Mouse (Mus musculus) heart, embryonic 12.5 days (tissue): Measurements from ENCODE around the gene Marf1. TPM values are rescaled to one million over a fixed set of nuclear protein-coding genes. Genes with fewer than 3 reads are reported as not detected.
"Not testable (repeated sequence)": the region's sequence is repeated elsewhere in the genome, so short reads cannot be mapped to it uniquely, and the experiment has no call there.

ENCODE experiments used
- ATAC-seq: fragments of 200-750 bp; cut with Nextera tagmentation; 2 replicates; pipeline ENCODE4 v1.8.0; 2017; ENCODE audit warnings: moderate TSS enrichment, moderate library complexity; ENCODE audit not compliant: insufficient number of reproducible peaks, low FRiP score
- H3K27ac ChIP-seq: fragments of 300-500 bp; sonication (generic); 2 replicates; pipeline ENCODE4 v1.5.1; 2016; ENCODE audit warnings: mild to moderate bottlenecking, moderate library complexity; ENCODE audit not compliant: poor library complexity, severe bottlenecking
- H3K27me3 ChIP-seq: fragments of 300-500 bp; sonication (generic); replicated peaks from 2 replicates; pipeline ENCODE4 v1.6.1; 2016; ENCODE audit warnings: mild to moderate bottlenecking, moderate library complexity
- H3K36me3 ChIP-seq: fragments of 300-500 bp; sonication (generic); 2 replicates; pipeline ENCODE4 v1.6.1; 2016; ENCODE audit warnings: mild to moderate bottlenecking, moderate library complexity
- H3K4me1 ChIP-seq: fragments of 300-500 bp; sonication (generic); replicated peaks from 2 replicates; pipeline ENCODE4 v1.6.1; 2016; ENCODE audit warnings: mild to moderate bottlenecking
- H3K4me2 ChIP-seq: fragments of 300-500 bp; sonication (generic); 2 replicates; pipeline ENCODE4 v1.6.1; 2016; ENCODE audit warnings: mild to moderate bottlenecking, moderate library complexity
- H3K4me3 ChIP-seq: fragments of 300-500 bp; sonication (generic); 2 replicates; pipeline ENCODE4 v1.5.1; 2016; ENCODE audit warnings: mild to moderate bottlenecking
- H3K9ac ChIP-seq: fragments of 300-500 bp; sonication (generic); 2 replicates; pipeline ENCODE4 v1.6.1; 2016; ENCODE audit warnings: mild to moderate bottlenecking, moderate library complexity
- H3K9me3 ChIP-seq: fragments of 300-500 bp; sonication (generic); replicated peaks from 2 replicates; pipeline ENCODE4 v1.6.1; 2016; ENCODE audit warnings: mild to moderate bottlenecking, moderate library complexity
- WGBS: fragments of 180-500 bp; shearing (Covaris S2); methylation state at CpG from one replicate; pipeline ENCODE4 v1.1.7; 2016; 5-methylcytosine and 5-hydroxymethylcytosine counted together
- polyA plus RNA-seq: library from polyadenylated mRNA; unstranded; fragments of >200 nt; fragmentation: Nextera tagmentation; extraction: Ambion mirVana; gene quantifications from 2 replicates; pipeline ENCODE4 v1.2.1, GENCODE M21; 2016

Gene Marf1
- polyA plus RNA-seq, 1 experiment from 2014 or later = 9.4 TPM

DNA sequence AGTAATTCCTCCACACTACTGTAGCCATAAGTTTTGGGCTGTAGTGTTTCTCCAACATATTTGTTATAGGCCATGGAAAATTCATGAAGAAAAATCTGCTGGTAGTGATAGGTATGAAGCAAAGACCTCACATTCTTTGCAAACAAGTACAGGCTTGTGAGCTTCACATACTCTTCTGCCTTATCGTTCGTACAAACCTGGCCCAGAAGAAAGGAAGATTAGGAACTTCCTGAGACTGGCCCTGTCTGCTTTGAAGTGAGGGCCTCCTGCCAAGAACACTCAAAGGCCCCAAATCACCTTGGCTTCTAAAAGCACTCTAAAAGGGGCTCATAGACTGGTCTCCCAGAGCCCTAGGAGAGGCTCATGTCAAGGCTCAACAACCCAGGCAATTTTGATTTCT, 45.9 kb downstream of the Marf1 start:
- H3K27me3 ChIP-seq = no peaks in the 10 kb centered on the region
- no peak overlapping the region for H3K4me3 ChIP-seq
- no peak for ATAC-seq
- no peak overlapping the region for H3K27ac ChIP-seq
- H3K4me1 ChIP-seq = peaks cover 5% of the 10 kb centered on the region; the same call in 1 of the 2 replicates
- peaks cover 70% of the 10 kb centered on the region for H3K36me3 ChIP-seq
- no peak overlapping the region for H3K9ac ChIP-seq
- no peak overlapping the region for H3K4me2 ChIP-seq
- WGBS = 65% methylated on average over 2 of the region's 2 CpGs
- no peaks in the 10 kb centered on the region for H3K9me3 ChIP-seq

DNA sequence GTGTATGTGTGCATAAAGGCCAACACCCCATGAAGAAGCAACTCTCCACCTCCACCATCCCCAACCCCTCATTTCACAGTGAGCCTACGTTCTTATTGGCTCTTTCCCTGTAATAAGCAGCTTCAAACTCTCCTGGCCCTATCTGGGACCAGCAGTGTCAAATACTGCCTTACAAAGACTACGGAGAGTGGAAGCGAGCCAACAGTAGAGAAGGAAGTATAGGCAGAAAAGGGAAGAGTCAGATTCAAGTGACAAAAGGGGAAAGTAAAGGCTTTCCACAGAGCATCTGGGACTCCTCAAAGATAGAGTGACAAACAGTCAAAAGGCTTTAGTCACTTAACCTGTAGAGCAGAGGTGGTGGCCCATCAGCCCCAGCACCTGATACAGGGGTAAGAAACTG, 50.4 kb downstream of the Marf1 start:
- Histone ChIP-seq H3K36me3 (peaks cover 77% of the 10 kb centered on the region), H3K9ac (no peak overlapping the region), H3K4me2 (no peak overlapping the region), H3K27ac (no peak overlapping the region), H3K27me3 (no peaks in the 10 kb centered on the region), H3K9me3 (no peaks in the 10 kb centered on the region), H3K4me3 (no peak overlapping the region), H3K4me1 (peaks cover 4% of the 10 kb centered on the region; the same call in 1 of the 2 replicates)
- WGBS = 93% methylated on average over 3 of the region's 3 CpGs
- no peak for ATAC-seq

DNA sequence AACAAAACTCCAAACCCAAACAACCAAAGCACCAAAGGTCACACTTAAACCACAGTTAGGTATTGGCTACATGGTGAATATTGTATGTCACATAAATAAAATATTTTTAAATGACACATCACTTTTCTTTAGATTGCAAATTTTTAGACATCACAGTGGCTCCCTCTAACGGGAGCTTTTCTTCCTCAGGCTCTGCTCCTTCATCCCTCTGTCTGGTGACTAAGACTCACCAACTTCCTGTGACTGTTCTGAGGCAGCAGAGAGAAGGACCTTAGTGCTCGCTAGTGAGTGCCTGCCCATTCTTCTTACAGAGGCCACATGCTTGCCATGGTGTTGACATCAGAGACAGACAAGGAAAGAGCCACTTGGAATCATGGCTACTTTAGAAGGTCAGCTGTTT, 51.0 kb downstream of the Marf1 start:
- Histone ChIP-seq H3K4me3 (no peak overlapping the region), H3K27me3 (no peaks in the 10 kb centered on the region), H3K36me3 (peaks cover 73% of the 10 kb centered on the region), H3K4me2 (no peak overlapping the region), H3K27ac (no peak overlapping the region), H3K9me3 (no peaks in the 10 kb centered on the region), H3K9ac (no peak overlapping the region), H3K4me1 (no peaks in the 10 kb centered on the region)
- ATAC-seq = no peak
- WGBS = 61% methylated on average over 2 of the region's 2 CpGs

DNA sequence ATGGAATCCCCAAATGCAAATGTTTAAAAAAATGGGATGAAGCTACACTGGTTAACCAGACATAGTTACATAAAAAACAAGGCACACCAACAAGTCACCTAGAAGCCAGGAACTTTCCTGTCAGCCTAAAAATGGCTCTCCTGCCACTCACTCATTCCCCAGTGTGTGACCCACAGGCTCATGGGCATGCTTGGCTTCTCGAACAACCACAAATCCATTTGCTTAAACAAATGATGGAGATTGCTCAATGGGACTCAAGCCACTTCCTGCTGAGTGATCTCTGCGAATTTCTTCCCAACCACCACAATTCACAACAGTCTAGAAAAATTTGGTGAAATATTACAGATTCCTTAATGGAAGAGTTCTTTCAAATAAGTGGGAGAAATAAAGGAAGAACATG, 52.2 kb downstream of the Marf1 start:
- Histone ChIP-seq H3K9me3 (no peaks in the 10 kb centered on the region), H3K4me1 (no peaks in the 10 kb centered on the region), H3K36me3 (peaks cover 61% of the 10 kb centered on the region), H3K9ac (no peak overlapping the region), H3K27ac (no peak overlapping the region), H3K27me3 (no peaks in the 10 kb centered on the region), H3K4me3 (no peak overlapping the region), H3K4me2 (no peak overlapping the region)
- no peak for ATAC-seq
- 71% methylated on average over 2 of the region's 2 CpGs for WGBS

DNA sequence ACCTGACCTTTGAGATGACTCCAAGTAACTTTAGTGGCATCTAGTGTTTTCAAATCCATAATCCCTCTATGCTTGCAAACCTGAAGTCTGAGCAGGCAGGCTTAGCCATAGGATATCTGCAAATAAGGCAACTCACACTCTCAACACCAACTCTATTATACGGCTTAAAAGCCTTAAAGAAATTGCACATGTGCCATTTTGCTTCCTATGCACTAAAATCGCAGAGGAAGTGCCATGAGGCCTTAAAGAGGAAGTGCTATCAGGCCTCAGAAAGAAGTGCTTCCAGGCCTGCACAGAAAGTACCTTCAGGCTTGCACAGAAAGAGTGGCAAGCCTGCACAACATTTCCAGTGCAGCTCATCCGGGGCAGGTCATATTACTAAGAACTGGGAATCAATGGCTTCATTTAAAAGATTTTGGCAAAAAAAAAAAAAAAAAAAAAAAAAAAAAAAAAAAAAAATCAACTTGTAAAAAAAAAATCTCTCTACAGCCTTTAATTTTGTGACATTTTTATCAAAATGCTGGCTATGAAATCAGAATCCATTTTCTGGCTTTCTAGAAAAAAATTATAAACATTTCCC, 53.4 kb downstream of the Marf1 start:
- no peak overlapping the region for H3K9ac ChIP-seq
- no peak overlapping the region for H3K4me3 ChIP-seq
- peaks cover 56% of the 10 kb centered on the region for H3K36me3 ChIP-seq
- H3K4me2 ChIP-seq = no peak overlapping the region
- no peaks in the 10 kb centered on the region for H3K27me3 ChIP-seq
- 79% methylated on average over 3 of the region's 3 CpGs for WGBS
- no peaks in the 10 kb centered on the region for H3K9me3 ChIP-seq
- no peak overlapping the region for H3K27ac ChIP-seq
- no peak for ATAC-seq
- no peaks in the 10 kb centered on the region for H3K4me1 ChIP-seq

DNA sequence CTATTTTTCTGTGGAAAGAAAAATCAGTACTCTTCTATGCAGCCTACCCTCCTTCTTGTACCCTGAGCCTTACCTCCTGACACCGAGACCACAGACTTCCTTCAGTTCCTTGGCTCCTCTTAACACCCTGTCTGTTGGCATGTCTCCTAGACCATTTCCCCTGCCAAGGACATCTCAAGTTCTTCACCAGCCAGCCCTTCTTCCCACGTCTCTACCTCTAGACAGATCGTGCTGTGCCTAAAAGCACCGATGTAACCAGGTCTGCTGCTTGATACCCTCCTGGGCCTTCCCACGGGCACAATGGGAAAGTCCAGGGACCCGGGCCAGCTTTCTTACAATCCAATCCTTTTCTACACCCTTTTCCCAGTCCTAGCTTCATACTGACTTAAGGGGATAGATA, 57.3 kb downstream of the Marf1 start:
- Histone ChIP-seq H3K36me3 (peaks cover 22% of the 10 kb centered on the region), H3K9me3 (no peaks in the 10 kb centered on the region), H3K4me2 (no peak overlapping the region), H3K4me3 (no peak overlapping the region), H3K9ac (no peak overlapping the region), H3K27ac (no peak overlapping the region), H3K4me1 (no peaks in the 10 kb centered on the region), H3K27me3 (no peaks in the 10 kb centered on the region)
- ATAC-seq = no peak
- WGBS = 79% methylated on average over 6 of the region's 6 CpGs

DNA sequence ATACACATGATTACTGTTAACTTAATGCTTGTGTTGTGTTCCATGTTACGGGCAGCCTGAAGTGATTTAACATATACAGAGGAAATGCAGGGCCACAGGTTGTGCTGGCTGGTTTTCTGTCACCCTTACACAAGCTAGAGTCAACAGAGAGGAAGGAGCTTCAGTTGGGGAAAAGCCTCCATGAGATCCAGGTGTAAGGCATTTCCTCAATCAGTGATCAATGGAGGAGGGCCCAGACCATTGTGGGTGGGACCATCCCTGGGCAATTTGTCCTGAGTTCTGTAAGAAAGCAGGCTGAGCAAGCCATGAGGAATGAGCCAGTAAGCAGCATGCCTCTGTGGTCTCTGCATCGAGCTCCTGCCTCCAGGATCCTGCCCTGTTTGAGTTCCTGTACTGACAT, 71.4 kb downstream of the Marf1 start:
- Histone ChIP-seq H3K9me3 (no peaks in the 10 kb centered on the region), H3K9ac (no peak overlapping the region), H3K27ac (no peak overlapping the region), H3K4me2 (no peak overlapping the region), H3K4me3 (no peak overlapping the region), H3K36me3 (no peaks in the 10 kb centered on the region), H3K4me1 (no peaks in the 10 kb centered on the region), H3K27me3 (no peaks in the 10 kb centered on the region)
- 80% methylated on average over 2 of the region's 2 CpGs for WGBS
- no peak for ATAC-seq

DNA sequence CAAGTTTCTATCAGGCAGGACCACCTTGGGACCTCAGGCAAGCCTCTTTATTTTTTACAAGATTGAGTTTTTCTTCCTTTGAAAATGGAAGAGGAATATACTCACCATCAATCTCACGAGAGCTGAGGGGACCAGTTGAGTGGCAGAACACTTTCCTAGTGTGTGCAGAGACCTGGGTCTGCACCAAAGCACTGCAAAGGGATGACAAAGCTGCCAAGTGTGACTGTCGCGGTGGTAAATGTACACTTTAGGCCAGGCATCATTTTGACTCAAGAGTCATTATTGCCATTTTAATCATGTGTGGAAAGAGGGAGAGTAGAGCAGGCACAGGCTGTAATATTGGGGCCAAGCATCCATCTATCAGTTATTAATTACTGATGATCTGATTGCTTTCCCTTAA, 73.9 kb downstream of the Marf1 start:
- ATAC-seq = no peak

DNA sequence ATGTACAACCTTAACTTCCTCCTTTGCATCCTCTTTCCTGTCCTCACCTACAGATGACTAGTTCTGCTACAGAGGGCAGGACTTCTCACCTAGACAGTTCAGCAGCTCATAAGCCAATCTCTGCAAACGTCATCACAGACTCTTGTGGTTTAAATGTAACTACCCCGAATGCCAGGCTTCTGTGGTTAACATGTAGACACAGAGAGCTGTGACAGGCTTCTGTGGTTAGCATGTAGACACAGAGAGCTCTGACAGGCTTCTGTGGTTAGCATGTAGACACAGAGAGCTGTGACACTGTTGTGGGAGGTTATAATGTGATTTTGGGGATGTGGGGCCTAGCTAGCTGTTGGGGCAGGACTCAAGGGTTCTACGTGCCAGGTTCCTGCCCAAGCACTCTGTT, 74.9 kb downstream of the Marf1 start:
- H3K9ac ChIP-seq = no peak overlapping the region
- 62% methylated on average over 3 of the region's 3 CpGs for WGBS
- ATAC-seq = no peak
- H3K4me3 ChIP-seq = no peak overlapping the region
- H3K36me3 ChIP-seq = no peaks in the 10 kb centered on the region
- H3K4me1 ChIP-seq = no peaks in the 10 kb centered on the region
- no peak overlapping the region for H3K27ac ChIP-seq
- no peaks in the 10 kb centered on the region for H3K9me3 ChIP-seq
- no peaks in the 10 kb centered on the region for H3K27me3 ChIP-seq
- H3K4me2 ChIP-seq = no peak overlapping the region

More for the DNA sequence above, 73.9 kb downstream of the Marf1 start:
- Histone ChIP-seq H3K9ac (no peak overlapping the region), H3K4me2 (no peak overlapping the region), H3K36me3 (no peaks in the 10 kb centered on the region), H3K4me1 (no peaks in the 10 kb centered on the region), H3K27ac (no peak overlapping the region), H3K27me3 (no peaks in the 10 kb centered on the region), H3K4me3 (no peak overlapping the region), H3K9me3 (no peaks in the 10 kb centered on the region)
- 82% methylated on average over 3 of the region's 3 CpGs for WGBS

DNA sequence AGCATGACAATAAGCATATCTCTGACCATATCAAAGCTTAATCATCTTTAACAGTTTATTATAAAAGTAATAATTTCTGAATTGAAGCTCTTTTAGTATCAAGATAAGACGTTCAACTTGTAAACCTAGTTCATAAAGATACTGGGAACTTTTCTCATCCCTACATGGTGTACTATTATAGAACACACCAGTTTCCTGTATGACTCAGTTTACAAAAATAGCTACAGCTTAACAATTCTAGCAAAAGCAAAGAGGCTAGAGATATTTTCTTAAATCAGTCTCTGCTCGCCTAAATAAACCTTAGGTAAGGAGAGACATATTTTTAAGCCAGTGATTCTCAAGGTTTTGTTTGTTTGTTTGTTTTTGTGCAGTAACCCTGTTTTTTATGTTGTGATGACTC, 80.2 kb downstream of the Marf1 start:
- no peak overlapping the region for H3K4me2 ChIP-seq
- no peaks in the 10 kb centered on the region for H3K27me3 ChIP-seq
- 46% methylated on average over 2 of the region's 2 CpGs for WGBS
- H3K4me1 ChIP-seq = no peaks in the 10 kb centered on the region
- no peak overlapping the region for H3K27ac ChIP-seq
- no peaks in the 10 kb centered on the region for H3K36me3 ChIP-seq
- H3K9me3 ChIP-seq = no peaks in the 10 kb centered on the region
- no peak overlapping the region for H3K9ac ChIP-seq
- no peak for ATAC-seq
- no peak overlapping the region for H3K4me3 ChIP-seq

DNA sequence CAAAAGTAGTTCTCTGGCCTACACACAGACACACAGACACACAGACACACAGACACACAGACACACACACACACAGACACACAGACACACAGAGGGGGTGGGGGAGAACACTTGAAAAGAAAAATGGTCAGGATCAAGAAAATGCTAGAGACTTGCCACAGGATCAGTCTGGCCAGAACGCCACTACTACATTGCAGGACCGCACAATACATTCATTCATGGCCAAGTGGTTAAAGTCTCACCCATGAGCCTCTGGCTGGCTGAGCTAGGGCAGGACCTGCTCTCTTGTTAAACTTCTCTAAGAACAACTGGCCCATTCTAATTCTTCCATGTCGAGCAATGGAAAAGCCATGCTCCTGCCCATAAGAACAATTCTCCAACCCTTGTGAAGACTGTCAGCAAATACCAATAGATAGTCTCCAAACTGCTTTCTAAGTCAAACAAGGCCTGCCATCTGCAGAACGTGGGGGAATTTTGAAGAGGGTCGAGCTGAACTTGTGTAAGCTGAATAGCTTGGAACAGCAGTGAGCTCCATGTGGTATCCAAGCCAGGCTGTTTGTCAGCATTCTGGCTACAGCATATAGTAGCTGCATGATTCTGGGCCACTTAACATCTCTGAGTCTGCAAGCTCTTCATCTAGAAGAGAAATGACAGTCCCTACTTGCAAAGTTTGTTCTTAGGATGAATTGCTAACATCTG, 92.5 kb downstream of the Marf1 start:
- Histone ChIP-seq H3K4me1 (no peaks in the 10 kb centered on the region), H3K27ac (no peak overlapping the region), H3K36me3 (no peaks in the 10 kb centered on the region), H3K4me2 (no peak overlapping the region), H3K4me3 (no peak overlapping the region), H3K9ac (no peak overlapping the region), H3K9me3 (no peaks in the 10 kb centered on the region), H3K27me3 (no peaks in the 10 kb centered on the region)
- ATAC-seq = no peak
- WGBS = 79% methylated on average over 5 of the region's 5 CpGs

DNA sequence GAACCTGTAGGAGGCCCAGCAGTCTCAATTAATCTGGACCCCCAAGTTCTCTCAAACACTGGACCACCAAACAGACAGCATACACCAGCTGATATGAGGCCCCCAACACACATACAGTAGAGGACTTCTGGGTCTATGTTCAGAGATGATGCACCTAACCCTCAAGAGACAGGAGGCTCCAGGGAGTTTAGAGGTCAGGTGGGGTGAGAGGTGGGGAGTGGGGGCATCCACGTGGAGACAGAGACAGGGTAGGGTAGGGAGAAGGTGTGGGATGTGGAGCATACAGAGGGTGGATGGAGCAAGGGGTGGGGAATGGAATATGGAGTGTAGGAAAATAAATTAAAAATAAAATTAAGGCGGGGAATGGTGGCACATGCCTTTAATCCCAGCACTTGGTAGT, 94.5 kb downstream of the Marf1 start:
- not testable (repeated sequence) for H3K9me3 ChIP-seq, H3K4me2 ChIP-seq, ATAC-seq, H3K9ac ChIP-seq, H3K27me3 ChIP-seq, H3K27ac ChIP-seq, H3K4me3 ChIP-seq, H3K4me1 ChIP-seq, H3K36me3 ChIP-seq
- 71% methylated on average over 2 of the region's 2 CpGs for WGBS
